Mouse (Mus musculus) liver (tissue): ENCODE measurements around the gene Rnf217.

ENCODE experiments used
- DNase-seq: peaks from one replicate; pipeline ENCODE4 v3.0.0-alpha.2; 2020; ENCODE audit warnings: mixed read lengths

The Rnf217 gene

DNA sequence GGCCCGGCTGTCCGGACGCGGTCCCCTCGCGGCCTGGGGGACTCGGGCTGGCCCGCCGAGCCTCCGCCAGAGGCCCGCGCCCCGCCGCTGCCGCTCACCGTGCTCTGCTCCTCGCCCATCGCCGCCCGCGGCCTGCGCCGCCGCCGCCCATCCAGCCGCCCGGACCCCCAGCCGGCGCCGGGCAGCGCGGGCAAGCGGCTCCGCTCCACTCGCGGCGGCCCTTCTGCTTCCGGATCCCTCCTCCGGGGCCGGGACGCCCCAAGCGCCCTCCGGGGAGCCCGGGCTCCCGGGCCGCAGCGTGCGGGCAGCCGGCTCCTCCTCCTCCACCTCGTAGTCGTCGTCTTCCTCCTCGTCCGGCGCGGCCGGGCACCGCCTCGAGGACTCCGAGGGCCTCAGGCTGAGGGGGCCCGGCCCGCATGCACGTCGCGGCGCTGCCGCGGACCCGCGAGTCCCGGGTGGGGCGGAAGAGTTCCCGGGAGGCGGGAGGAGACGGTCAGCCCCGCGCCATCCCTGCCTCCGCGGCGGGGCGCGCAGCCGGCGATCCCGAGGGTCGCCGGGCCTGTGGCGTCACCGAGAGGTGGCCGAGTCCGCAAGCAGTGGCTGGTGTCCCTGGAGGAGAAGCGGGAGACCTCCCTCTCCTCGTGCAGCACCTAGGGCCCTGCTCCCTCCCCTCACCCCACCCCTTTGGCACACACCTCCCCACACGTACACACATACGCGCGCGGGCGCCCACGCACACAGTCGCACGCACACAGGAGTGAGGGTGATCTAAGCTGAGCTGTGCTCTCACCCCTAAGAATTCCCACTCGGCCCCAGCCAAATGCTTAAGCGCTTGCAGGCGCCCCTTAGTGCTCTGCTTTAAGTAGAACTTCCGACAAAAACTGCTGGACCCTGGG is at the start of gene Rnf217:
TSS of gene Rnf217 (minus strand) at position 119 of the 896 bp plus-strand sequence.
- DNase-seq: peak; percentile 31

DNA sequence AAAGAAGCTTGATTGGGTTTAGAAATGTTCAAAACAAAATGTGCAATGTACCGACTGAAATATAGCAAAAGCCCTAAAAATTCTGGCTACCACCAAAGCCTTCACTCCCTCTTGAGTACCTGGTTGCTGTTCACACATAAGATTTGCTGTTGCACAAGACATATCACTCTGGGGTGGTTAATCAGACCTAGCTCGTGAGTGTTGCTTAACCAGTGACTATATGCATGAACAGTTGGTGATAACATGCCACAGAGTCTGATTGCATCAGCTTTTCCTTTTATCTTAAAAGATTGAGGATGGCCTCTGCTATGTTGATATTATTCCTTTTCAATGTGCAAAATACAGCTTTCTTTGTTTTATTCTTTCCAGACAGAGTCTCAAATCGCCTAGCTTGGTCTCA is 38.3 kb upstream of the Rnf217 start:
- DNase-seq: no peak

DNA sequence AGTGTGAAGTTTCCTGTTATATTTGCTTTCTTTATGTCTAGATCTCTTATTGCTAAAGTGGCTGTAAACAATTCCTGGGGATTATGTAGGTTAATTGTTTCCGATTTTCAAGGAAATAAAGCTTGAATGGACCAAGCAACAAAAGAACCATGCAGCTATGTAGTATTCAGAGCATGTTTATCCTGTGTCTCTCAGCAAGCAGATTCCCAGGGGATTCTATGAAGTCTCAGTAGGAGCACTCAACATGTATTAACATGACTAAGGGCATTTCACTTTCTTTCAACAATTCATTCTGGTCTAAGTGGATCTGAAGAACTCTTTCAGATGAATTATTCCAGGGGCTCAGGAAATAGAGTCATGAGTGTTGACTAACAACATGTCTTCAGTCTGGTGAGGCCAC is 37.1 kb upstream of the Rnf217 start:
- no peak for DNase-seq

DNA sequence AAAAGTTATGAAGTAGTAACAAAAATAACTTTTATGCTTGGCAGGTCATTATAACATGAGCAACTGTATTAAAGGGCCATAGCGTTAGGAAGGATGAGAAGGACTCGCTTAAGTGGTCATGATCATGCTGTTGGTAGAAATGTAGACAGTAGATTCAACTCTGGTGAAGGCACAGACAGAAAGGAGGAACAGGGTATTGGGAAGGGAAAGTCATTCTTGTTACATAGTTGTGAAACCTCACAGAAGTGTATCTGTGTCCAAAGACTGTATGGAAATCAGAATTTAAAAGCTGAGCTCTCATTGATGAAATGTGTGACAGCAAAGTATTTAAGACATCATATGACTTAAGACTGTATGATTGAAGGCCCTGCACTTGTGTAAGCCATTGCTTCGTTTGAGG is 26.1 kb upstream of the Rnf217 start:
- DNase-seq: no peak

DNA sequence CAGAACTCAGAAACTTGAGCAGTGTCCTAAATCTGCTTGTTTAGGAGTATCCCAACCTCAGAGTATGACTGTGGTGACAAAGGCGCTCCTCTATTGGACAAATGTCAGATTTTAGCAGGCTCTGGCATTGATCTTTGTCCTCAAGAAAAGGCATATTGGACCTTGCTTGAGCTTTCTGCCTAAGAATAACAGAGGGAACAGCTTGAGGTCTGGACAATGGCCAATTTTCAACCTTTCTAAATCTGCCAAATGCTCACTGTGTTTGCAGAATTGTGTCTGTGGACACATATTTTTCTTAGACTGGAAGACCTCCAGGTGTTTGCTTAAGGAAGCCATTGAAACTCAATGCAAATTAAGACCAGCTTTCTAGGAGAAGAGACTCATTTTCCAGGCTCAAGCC is 23.0 kb upstream of the Rnf217 start:
- no peak for DNase-seq

DNA sequence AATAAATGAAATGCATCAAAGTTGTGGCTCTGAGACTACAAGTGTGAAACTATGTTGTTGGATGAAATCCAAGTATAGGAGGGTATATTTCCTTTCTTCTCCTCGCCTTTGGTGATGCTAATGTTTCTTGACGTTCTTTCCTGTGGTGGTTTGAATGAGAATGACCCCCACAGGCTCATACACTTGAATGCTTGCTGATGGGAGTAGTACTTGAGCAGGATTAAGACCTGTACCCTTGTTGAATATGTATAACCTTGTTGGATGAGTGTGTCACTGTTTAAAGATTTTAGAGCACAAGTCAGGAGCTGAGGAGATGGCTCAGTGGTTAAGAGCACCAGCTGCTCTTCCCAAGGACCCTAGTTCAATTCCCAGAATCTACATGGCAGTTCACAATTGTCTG is 6.4 kb upstream of the Rnf217 start:
- no peak for DNase-seq

DNA sequence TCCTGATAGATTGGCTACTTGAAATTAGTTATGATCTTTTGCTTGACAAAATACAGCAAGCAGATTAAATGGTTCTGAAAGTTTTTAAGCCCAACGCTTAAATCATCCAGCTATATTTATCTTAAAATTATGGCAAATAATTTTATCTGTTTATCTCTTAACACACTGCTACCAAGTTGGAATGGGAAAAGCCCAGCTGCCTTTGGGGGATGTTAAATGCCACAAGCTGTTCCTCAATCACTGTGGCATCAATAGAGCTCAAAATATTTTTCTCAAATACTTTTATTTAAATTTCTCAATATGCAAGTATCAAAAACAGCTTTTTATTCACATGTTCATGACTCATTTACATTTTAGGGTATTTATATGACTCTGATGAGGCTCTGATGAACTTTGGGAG is 5.1 kb upstream of the Rnf217 start:
- no peak for DNase-seq

DNA sequence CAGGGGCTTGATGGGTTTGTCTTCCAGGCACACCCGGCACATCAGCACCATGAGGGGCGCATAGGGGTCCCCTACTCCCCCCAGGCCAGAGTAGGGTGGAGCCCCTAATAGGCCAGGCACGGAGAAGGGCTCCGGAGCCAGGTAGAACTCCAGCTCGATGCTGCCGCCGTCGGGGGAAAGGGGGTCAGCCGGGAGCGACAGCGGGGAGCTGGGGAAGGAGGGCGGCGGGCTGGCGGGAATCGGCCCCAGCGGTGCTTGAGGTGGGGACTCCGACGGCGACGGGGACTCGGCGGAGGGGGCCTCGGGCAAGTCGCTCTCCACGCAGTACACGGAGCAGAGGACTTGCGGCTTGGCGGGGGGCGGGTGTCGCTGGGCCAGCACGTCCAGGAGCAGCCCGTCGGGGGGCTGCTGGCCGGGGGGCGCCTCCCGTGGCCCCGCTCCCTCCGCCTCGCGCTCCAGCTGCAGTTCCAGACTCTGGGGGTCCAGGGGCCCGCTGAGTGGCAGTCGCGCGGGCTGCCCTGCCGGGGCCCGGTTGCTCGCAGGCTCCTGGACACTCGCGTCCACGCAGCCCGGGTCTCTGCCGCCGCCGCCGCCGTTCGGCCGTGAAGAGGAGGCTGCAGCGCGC is 431 bp downstream of the Rnf217 start:
- DNase-seq: peak; percentile 20

DNA sequence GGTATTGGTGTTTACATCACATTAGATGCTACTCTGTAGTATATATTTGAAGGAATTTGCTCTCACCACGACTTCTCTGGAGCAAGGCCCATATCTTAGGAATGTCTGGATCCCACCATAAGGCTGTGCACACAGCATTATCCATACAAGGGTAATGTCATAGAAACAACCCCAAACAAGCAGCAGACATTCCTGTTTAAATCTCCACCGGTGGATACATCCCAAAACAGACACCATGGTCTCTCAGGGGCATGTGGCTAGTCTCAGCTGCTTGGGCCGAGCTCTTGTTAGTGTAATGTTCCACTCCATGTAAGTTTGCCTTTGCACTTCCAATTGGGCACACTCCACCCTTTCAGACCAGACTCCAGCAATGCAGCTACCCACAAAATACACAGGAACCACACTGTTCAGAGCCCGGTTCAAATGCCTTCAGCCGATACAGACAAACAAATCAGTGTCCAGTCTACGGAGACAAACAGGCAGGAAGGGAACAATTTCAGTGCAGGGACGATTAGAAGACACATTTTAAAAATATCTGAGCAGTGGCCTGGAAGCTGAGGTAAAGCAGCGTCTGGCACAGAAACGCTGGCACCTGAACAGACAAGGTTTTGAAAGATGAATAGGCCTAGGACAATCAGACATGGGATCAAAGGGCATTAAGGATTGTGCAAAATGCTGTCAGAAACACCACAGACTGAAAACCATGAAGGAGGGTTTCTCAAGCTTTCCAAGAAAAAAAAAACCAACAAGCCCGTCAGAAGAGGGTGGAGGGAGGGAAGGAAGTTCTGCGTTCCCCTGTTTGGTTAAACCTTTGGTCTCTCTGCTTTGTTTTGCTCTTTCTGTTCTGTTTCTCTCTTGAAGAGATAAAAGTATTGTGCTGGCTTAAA is 1.8 kb downstream of the Rnf217 start:
- no peak for DNase-seq

DNA sequence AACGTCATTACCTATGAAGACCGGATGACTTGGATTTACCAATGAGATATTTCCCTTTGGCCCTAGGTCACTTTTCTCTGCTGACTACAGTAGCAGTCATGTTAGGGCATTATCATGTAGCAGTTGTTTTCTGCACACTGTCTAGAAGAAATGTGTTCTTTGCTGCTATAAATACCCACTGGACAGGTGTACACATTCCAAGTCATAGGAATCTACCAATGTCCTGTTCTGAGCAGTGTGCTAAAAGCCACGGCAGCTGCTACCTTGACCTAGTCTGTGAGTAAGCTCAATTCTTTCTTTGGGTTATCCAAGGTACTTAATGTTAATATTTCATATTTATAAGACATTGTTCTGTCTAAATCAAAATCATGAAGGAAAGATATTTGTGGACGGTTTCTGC is 5.1 kb downstream of the Rnf217 start:
- DNase-seq: no peak

DNA sequence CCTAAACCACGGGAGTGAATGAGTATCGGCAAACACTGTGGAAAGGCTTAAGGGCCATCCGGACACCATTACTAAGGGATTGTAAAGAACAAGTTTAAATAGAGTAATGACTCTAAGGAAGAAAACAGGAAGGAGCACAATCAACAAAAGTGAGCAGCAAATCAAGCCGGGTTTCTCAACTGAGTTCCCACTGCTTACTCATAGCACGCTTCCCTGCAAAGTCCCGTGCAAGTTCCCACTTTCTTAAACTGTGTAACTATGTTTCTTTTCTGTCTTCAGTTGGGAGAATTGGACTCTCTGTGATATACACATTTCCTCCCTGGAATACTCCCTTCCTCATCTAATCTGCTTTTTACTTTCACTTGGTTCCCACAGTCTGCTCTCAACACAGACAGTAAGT is 8.9 kb downstream of the Rnf217 start:
- DNase-seq: no peak

DNA sequence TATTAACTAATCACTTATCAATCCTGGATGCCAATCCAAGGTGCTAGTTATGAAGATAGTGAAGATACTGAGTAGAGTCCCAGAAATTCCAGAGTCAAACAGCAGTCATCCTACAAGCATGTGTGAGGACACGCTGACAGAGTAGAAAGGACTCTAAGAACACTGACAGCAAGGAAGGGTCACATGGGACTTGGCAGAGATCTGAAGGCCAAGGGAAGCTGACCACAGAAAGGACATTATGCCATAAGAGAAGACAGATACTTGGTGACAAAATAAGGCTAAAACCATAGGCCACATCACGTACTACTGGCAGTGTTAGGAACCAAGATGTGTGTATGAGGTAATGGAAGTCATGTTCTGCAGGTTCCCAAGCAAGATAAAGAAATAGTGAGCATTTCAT is 11.1 kb downstream of the Rnf217 start:
- DNase-seq: no peak

DNA sequence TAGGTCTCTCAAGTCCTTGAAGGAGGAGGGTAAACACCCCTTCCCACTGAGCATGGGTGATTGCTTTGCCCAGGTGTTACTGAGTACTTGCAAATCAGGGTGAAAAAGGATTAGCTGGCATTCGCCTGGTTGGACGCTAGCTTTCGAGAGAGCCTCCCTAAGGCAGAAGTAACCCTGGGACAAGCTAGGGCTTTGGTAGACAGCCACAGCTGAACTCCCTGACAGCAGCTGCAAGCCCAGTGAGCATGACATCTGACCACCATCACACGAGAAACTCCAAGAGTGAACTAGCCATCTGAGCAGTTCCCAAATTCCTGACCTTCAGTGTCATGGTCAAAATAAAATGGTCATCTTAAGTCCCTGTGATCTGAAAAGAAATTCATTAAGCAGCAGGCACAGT is 12.2 kb downstream of the Rnf217 start:
- DNase-seq: no peak

DNA sequence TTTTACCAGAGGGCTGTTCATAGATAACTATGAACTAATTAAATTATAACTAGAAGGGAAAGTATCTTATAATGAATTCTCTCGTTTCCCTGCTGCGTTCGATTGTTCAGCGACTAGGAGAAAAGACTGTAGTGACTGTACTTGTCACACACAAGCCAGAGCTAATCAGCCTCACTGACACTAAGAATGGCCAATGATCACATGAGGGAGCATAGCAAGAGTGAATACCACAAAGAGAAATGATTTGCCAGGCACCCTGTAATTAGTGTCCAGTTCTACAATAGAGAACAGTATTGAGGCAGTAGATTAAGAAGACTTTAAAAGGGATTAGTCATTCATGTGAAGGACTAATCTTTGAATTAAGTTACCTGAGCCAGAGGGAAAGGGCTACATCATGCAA is 13.7 kb downstream of the Rnf217 start:
- DNase-seq: no peak

DNA sequence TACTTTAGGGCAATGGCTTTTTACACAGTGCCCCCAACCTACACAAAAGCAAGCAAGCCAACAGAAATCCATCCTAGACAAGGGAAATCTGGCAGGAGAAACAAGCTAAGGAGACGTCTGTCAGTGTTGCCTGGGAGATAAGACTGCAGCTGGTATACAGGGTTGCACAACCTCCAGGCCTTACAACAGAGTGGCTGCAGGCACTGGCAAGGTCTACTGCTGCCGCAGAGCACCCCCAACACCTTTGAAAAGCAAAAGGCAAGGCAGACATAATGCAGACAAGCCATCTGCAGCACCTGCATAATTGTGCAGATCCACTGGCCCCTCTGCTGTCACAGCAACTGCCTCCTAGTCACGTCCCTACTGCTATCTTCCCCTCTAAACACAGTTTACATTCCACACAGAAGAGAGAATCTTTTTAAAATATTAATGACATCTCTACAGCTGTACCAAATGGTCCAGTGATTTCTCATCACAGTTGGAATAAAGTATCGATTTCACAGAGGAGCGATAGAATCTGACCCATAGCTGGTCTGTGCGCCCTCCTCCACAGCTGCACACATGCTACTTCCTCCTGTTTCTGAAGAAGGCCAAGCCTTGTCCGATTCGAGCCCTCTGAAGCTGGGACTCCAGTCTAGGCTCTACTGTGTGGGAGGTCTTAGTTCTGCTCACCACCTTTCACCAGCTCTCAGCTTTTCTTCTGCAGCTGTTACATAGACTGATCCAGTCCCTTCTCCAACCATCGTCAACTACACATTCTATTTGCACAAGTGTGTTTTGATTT is 16.1 kb downstream of the Rnf217 start:
- DNase-seq: peak; percentile 5

DNA sequence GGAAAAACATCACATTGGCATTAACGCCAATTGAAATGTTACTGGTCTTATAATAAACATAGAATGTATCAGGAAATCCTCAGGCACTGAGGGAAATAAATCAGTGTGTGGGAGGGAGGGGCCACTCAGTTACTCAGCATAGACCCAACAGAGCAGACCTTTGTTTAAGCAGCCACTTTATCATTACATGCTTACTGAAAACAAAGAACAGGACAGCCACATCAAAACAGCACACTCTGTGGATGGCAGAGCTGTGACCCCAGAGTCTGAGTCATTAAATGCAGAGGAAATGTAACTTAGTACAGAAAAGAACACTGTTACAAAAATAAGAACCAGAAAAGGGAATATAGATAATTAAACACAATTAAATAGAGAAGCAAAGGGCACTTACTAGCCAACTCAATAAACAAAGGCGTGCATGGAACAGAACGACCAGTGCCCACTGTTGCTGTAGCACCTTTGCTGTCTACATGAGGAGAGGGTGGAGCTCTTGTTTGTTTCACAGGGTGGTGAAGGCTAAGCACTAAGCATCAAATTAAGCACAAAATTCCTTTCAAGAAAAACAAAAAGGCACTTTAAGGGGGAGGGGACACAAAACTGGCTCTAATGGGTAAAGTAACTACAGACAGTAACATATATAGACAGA is 16.8 kb downstream of the Rnf217 start:
- no peak for DNase-seq

DNA sequence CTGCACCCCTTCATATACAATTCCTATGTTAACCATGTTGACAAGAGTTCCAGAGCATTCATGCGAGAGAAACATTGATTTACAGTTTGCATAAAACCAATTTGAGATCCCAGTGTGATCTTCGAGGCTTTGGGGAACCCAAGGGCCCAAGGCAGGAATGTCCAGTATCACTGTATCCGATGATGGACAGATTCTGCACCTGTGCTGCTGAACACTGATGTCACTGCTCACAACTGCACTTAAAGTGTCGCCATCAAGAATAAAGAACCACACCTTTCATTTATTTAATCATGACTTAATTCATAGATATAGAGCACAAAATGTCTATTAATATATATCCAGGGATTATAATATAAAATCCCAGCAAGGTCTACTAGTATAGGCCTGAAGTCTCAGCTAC is 28.3 kb downstream of the Rnf217 start:
- DNase-seq: no peak

DNA sequence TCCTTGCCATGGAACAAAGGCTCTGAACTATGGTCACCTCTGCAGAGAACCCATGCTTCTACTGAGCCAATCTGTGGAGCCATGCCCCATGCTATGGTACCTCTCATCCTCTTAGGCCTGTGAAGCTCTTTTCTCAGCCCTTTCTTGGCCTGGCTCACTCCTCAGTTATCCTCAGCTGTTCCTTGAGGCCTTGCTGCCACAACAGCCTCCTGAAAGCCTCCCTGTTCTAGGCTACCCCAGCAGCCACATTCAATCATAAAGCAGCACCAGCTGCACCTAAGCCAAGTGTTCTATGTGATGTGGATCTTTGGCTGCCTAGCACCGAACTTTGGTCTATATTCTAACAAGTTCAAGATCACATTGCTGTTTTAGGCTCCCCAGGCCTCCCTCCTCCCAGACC is 28.9 kb downstream of the Rnf217 start:
- no peak for DNase-seq

DNA sequence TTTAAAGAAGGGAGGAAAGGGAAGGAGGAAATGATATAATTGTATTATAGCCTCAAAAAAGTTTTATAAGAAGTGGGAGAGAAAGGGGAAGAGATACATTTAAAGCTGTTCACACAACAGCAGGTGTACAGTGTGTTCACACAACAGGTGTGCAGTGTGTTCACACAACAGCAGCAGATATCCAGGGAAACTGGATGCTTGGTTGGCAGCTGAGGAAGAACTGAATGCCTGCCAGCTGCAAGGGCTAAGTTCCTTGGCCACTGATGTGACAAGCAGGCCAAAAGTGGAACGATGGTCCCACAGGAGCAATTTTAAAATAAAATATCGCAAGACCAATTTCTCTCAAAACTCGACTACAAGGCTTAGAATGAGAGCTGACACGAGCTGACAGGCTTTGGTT is 35.7 kb downstream of the Rnf217 start:
- DNase-seq: no peak

DNA sequence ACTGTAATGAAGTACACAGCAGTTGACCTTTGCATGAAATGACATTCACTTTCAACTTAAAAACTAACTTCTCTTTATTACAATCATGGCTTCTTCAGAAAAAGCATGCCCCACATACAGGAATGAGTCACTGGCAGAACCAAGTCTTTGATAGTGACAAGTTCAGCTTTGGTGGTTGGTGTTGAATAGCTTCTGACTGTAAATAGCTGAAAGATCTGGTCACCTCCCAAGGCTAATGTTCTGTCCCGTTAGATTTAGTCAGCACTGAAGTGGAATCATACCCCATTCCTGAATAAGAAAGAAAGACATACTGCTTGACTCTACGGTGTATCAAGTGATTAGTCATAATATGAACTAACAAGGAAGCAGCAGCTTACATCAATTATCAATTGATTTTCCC is 51.7 kb downstream of the Rnf217 start:
- no peak for DNase-seq

DNA sequence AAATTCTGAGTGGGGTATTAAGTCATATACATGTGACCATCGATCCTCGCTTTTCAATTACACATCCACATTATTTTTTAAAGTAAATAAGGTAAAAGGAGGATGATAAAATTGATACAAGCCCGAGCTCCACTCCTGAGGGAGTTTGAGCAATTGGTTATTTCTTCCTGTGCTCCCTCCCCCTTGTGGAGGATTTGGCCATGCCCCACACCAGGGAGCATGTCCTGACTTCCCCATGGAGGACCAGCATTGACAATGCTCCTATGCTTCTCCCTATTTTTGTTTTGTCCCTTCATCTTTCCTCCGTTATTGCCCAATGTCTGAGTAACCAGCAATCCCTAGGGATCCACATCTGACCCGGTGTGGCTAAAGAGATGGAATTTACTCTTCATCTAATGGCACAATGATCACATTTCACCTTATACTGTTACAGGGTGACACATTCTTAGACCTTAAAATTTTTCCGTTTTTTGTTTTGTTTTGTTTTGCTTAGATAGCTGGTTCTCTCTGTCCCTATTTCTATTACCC is 53.5 kb downstream of the Rnf217 start:
- DNase-seq: no peak

DNA sequence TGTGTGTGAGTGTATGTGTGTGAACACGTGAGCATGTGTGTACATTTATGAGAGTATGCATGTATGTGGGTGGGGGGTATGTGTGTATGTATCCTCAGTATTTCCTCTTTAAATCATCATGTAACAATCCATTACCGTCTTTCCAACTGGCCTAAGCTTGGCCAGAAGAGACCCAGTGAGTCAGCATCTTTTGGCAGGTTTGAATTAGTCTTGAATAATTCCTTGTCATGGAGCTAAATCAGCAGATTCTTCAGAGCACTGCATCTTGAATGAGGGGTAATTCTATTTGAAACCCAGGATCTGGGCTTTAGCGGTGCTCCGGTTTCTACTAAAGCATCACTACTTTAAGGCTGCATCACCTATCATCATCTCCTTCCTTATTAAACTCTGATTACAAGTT is 55.7 kb downstream of the Rnf217 start:
- no peak for DNase-seq
